Mouse (Mus musculus) layer of hippocampus, postnatal 14 days (tissue): Measurements from ENCODE around the gene Ebi3. TPM values are rescaled to one million over a fixed set of nuclear protein-coding genes. Genes with fewer than 3 reads are reported as not detected.

Experiments used
- DNase-seq, 2 experiments: peaks; one replicate each; pipeline ENCODE4 v3.0.0; 2021 to 2022; ENCODE audit warnings: low spot score in 2 of 2, mixed read lengths in 1 of 2
- total RNA-seq, 2 experiments: library from RNA; stranded (reverse); gene quantifications; 2 replicates each; pipeline ENCODE4 v1.2.3; 2021

Gene Ebi3
- total RNA-seq, 2 experiments from 2014 or later: 1.9 TPM

DNA sequence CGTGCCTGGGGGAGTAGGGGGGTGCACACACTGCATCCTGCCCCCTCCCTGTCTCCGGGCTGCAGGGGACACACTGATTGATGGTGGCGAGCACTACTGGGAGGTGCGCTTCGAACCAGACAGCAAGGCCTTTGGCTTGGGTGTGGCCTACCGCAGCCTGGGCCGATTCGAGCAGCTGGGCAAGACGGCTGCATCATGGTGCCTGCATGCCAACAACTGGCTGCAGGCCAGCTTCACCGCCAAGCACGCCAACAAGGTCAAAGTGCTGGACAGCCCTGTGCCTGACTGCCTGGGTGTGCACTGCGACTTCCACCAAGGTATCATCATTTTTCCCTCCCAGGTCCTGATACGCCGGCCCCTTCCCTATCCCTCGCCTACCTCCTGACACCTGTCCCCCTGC is 43.6 kb downstream of the Ebi3 start:
- no peak for DNase-seq

GRCm38 (mm10) chr17:55999794-56000499 is 47.5 kb downstream of the Ebi3 start:
- no peak for DNase-seq

GRCm38 (mm10) chr17:56003000-56003399 is 50.6 kb downstream of the Ebi3 start:
- DNase-seq: no peak

- DNase-seq: no peak
Measured at GRCm38 (mm10) chr17:56005415-56006061, 53.1 kb downstream of the Ebi3 start, which contains the start of the genes Stap2 and Mpnd. Gene Stap2 (minus strand): TSS chr17:56005584. Gene Mpnd (plus strand): TSS chr17:56005711.

Other genes starting within 250 kb of the Ebi3 start
- gene Pot1b, start 240.0 kb upstream of the Ebi3 start, total RNA-seq: 1 to 10 TPM; 6.3 to 6.9 TPM
- gene Adgre4, start 202.7 kb upstream of the Ebi3 start, total RNA-seq: not detected
- 1 to 10 TPM; 7.7 to 9.7 TPM for gene Zfp119a, start 73.7 kb upstream of the Ebi3 start, total RNA-seq
- 1 to 10 TPM; 8.1 to 8.2 TPM for gene Zfp959, start 60.5 kb upstream of the Ebi3 start, total RNA-seq
- 1 to 10 TPM; 4.1 to 4.9 TPM for gene Zfp119b, start 3.1 kb upstream of the Ebi3 start, total RNA-seq
- gene Yju2, start 6.5 kb downstream of the Ebi3 start, total RNA-seq: 10 to 100 TPM; 15.0 to 16.2 TPM
- gene Shd, start 17.8 kb downstream of the Ebi3 start, total RNA-seq: 10 to 100 TPM; 38.9 to 44.9 TPM
- 10 to 100 TPM; 73.1 to 76.4 TPM for gene Fsd1, start 33.9 kb downstream of the Ebi3 start, total RNA-seq
- 1 to 10 TPM; 4.0 to 4.3 TPM for gene Stap2, start 52.9 kb downstream of the Ebi3 start, total RNA-seq
- gene Mpnd, start 53.1 kb downstream of the Ebi3 start, total RNA-seq: 100 to 1,000 TPM; 112 to 119 TPM
- 10 to 100 TPM; 64.9 to 67.5 TPM for gene Sh3gl1, start 84.0 kb downstream of the Ebi3 start, total RNA-seq
- 1 to 10 TPM; 3.5 to 5.0 TPM for gene Chaf1a, start 87.8 kb downstream of the Ebi3 start, total RNA-seq
- 10 to 100 TPM; 64.4 to 72.8 TPM for gene Ubxn6, start 122.4 kb downstream of the Ebi3 start, total RNA-seq
- gene Hdgfl2, start 127.0 kb downstream of the Ebi3 start, total RNA-seq: 100 to 1,000 TPM; 104 to 115 TPM
- 1 to 10 TPM; 1.3 to 2.5 TPM for gene Plin4, start 157.2 kb downstream of the Ebi3 start, total RNA-seq
- gene Plin5, start 165.0 kb downstream of the Ebi3 start, total RNA-seq: 1 to 10 TPM; 1.1 to 1.4 TPM
- under 1 TPM; 0.62 to 0.81 TPM for gene Lrg1, start 169.4 kb downstream of the Ebi3 start, total RNA-seq
- 100 to 1,000 TPM; 140 to 142 TPM for gene Sema6b, start 187.7 kb downstream of the Ebi3 start, total RNA-seq
- 1 to 10 TPM; 6.2 to 6.6 TPM for gene Tnfaip8l1, start 209.8 kb downstream of the Ebi3 start, total RNA-seq
- 10 to 100 TPM; 43.3 to 46.0 TPM for gene Mydgf, start 231.3 kb downstream of the Ebi3 start, total RNA-seq